Mouse (Mus musculus): ENCODE measurements at regions not wholly inside any gene's neighbourhood (a gene's known extent, or its start where the extent isn't known, plus 50 kb on each side); places are given as distances from the start of the nearest gene placed in this dataset.

GRCm38 (mm10) chr5:118421884-118422821 is 138.3 kb upstream of the Med13l start:
- in situ Hi-C loops (cut with MboI, MseI), result no loop called here

GRCm38 (mm10) chr5:118424177-118424576 is 136.3 kb upstream of the Med13l start:
- in situ Hi-C loops (cut with MboI, MseI), result no loop called here

GRCm38 (mm10) chr5:118424764-118425568 is 135.5 kb upstream of the Med13l start:
- in situ Hi-C loops (cut with MboI, MseI), result no loop called here

- in situ Hi-C loops (cut with MboI, MseI), result no loop called here
Measured at GRCm38 (mm10) chr5:118426673-118427072, 133.8 kb upstream of the Med13l start.

DNA sequence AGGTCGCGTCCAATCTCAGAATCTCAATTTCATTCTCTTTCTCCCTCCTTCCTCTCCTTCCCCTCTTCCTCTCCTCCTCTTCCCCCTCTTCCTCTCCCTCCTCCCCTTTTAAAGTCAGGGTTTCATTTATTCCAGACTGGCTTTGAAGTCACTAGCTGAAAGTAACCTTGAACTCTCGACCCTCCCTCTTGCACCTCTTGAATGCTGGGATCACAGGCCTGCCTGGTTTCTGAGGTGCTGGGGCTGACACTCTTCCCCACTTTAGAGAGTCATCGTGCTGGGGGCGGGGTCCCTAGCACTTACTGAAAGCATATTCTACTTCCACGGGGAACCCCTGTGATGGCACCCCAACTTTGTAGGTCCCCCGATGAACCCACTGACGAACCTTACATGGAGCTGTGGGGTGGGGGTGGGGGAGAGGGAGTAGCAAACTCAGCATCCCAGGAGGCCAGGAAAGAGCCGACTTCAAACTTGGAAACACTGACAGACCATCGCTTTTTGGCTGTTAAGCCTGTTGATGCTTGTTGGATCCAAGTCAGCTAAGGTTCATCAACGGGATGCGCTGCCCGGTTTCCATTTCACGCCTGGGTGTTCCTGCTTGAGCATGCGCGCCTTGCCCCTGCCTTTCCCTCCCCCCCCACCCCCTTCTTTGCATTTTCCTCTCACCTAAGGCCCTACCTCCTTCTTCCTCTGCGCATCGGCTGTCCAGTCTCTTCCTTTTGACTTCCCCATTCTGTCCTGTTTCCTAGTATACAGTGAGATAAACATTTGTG is 132.0 kb upstream of the Med13l start:
- in situ Hi-C loops (cut with MboI, MseI), result no loop called here

GRCm38 (mm10) chr5:118433599-118433998 is 126.9 kb upstream of the Med13l start:
- in situ Hi-C loops (cut with MboI, MseI), result no loop called here

- in situ Hi-C loops (cut with MboI, MseI), result loop anchor here (5.0 kb wide), 1 partner anchor 93 kb away; no protein-coding TSS in a partner anchor
Measured at GRCm38 (mm10) chr5:118434718-118435555, 125.5 kb upstream of the Med13l start.

DNA sequence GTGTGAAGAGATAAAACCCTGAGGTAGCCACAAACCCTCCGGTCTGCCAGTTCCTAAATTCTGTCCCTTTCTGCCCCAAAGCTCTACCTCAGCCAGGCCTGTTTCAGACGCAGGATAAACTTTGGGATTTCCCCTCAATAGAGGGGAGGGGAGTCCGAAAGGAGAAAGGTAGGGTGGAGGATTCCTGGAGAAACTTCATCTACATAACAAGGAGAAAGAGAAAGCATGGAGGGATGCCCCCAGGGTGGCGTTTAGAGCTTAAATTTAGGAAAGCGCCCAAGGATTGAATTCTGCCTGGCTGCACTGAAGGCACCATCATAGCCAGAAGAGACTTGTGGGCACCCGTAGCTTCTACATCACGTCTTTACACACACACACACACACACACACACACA is 124.9 kb upstream of the Med13l start:
- in situ Hi-C loops (cut with MboI, MseI), result loop anchor here (5.0 kb wide), 1 partner anchor 93 kb away; no protein-coding TSS in a partner anchor

DNA sequence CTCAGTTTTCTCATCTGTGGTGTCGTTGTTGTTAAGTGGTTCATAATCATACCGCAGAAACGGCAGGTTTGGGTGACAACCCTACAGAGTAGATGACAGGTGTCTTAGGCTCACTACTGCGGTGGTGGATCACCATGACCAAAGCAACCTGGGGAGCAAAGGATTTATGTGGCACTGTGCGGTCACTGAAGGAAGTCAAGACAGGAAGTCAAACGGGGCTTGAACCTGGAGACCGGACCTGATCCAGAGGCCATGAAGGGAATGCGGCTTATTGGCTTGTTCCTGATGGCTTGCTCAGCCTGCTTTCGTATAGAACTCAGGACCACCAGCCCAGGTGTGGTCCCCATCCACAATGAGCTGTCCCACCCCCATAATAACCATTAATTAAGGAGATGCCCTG is 124.4 kb upstream of the Med13l start:
- in situ Hi-C loops (cut with MboI, MseI), result loop anchor here (5.0 kb wide), 1 partner anchor 94 kb away; no protein-coding TSS in a partner anchor

GRCm38 (mm10) chr5:118436474-118437306 is 123.8 kb upstream of the Med13l start:
- in situ Hi-C loops (cut with MboI, MseI), result loop anchor here (5.0 kb wide), 1 partner anchor 94 kb away; no protein-coding TSS in a partner anchor

DNA sequence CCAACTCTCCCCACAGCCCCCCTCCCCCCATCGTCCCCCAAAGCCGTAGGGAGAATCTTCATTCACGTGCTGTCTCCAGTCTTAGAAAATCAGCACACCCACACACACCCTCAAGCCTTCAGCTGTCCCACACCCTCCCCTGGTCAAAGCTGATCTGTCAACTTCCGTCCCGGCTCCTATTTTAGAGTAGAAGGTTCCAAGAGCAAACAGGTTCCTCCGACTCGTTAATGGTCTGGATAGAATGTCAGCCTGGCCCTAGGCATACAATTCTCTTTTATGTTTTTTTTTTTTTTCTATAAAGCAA is 123.2 kb upstream of the Med13l start:
- in situ Hi-C loops (cut with MboI, MseI), result loop anchor here (5.0 kb wide), 1 partner anchor 95 kb away; no protein-coding TSS in a partner anchor

- in situ Hi-C loops (cut with MboI, MseI), result loop anchor here (5.0 kb wide), 1 partner anchor 96 kb away; no protein-coding TSS in a partner anchor
Measured at GRCm38 (mm10) chr5:118438016-118438415, 122.5 kb upstream of the Med13l start.

DNA sequence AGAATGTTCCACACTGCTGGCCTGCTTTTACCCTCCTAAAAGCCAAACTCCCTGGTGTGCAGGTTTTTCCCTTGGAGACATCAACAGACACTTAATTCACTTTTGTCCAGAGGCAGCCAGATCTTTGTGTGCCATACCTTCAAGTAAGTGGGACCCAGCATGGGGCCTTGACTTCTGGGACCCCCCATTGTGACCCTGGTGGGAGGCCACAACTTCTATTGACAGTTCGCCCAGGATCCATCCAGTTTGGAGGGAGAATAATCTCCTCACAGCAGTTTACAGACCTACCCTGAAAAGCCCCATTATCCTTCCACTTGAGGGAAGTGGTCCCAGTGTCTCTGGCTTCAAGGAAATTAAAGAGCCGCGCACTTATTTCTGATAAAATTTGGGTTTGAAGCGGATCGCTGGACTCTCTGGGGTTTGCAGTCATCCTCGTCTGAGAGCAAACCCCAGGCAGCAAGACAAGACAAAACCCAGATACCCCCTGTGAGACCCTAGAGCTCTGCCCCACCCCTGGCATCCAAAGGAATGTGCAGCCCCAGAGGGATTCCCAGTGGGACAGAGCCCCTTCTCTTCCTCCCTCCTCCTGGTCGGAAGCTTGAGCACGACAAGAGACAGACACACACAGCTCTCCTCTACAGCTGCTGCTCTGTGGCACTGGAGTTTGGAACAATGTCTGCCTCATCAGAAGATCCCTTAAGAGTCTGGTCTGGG is 115.8 kb upstream of the Med13l start:
- in situ Hi-C loops (cut with MboI, MseI), result no loop called here

- in situ Hi-C loops (cut with MboI, MseI), result no loop called here
Measured at GRCm38 (mm10) chr5:118445252-118445987, 115.1 kb upstream of the Med13l start.

DNA sequence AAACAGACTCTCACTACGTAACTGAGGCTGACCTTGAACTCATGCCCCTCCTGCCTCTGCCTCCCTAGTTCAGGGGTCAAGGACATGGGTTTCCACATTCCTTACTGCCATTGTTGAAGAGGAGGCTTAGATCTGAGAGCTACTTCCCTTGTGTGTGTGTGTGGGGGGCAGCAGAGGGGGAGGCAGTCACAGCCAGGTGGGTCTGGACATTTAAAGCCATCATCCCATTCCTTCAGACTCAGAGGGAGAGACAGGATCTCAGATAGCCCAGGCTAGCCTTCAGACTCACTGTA is 114.5 kb upstream of the Med13l start:
- in situ Hi-C loops (cut with MboI, MseI), result no loop called here

GRCm38 (mm10) chr5:118446878-118447277 is 113.6 kb upstream of the Med13l start:
- in situ Hi-C loops (cut with MboI, MseI), result no loop called here

GRCm38 (mm10) chr5:118447366-118447765 is 113.1 kb upstream of the Med13l start:
- in situ Hi-C loops (cut with MboI, MseI), result no loop called here

- in situ Hi-C loops (cut with MboI, MseI), result no loop called here
Measured at GRCm38 (mm10) chr5:118448884-118449515, 111.5 kb upstream of the Med13l start.
